Mouse (Mus musculus): ENCODE data around the gene Olfr1040. TPM values are rescaled to one million over a fixed set of nuclear protein-coding genes. Genes with fewer than 3 reads are reported as not detected.

The Olfr1040 gene
- not detected for polyA plus RNA-seq (2015; fragmentation: Illumina TruSeq; extraction: RNeasy Lipid Tissue Mini Kit (QIAGEN cat#74804); ENCODE audit: insufficient read depth, low read depth, low replicate concordance)

GRCm38 (mm10) chr2:86146632-86147031 is at the start of gene Olfr1040:
Gene Olfr1040 (minus strand): TSS chr2:86146732.

GRCm38 (mm10) chr2:86185583-86185982 is 39.1 kb upstream of the Olfr1040 start, which contains the start of gene Olfr52:
Gene Olfr52 (minus strand): TSS chr2:86185683.

GRCm38 (mm10) chr2:86177720-86178119 is 31.2 kb upstream of the Olfr1040 start, which contains the start of gene Olfr1044:
Gene Olfr1044 (minus strand): TSS chr2:86177820.

DNA sequence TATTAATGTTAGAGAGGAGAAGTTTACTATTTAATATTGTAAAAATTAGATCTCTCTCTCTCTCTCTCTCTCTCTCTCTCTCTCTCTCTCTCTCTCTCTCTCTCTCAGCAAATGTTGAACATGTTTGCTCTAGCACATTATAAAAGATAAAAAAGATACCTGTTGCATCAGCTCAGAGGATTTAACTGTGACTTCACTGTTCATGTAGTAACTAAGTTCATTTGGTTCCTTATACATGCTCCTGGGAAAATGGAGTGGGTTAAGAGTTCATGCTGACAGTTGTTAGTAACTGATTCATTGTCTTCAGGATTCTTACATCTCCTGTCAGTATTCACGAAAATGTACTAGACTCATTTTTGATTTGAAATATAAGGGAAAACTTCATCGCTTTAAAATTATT is 20.9 kb upstream of the Olfr1040 start, which contains the start of gene Olfr1043:
TSS of gene Olfr1043 (minus strand) at position 101 of the 400 bp plus-strand sequence.

GRCm38 (mm10) chr2:86161738-86162137 is 15.2 kb upstream of the Olfr1040 start, which contains the start of gene Olfr1042:
Gene Olfr1042 (minus strand): TSS chr2:86161838.

GRCm38 (mm10) chr2:86135828-86136227 is 10.7 kb downstream of the Olfr1040 start, which contains the start of gene Olfr1039:
Gene Olfr1039 (minus strand): TSS chr2:86135928.

Other genes with a start within 250 kb of the Olfr1040 start
- not detected for gene Olfr1024, start 241.7 kb downstream of the Olfr1040 start, polyA plus RNA-seq (2015; fragmentation: Illumina TruSeq; extraction: RNeasy Lipid Tissue Mini Kit (QIAGEN cat#74804); ENCODE audit: insufficient read depth, low read depth, low replicate concordance)
- not detected for gene Olfr1025-ps1, start 231.5 kb downstream of the Olfr1040 start, polyA plus RNA-seq (2015; fragmentation: Illumina TruSeq; extraction: RNeasy Lipid Tissue Mini Kit (QIAGEN cat#74804); ENCODE audit: insufficient read depth, low read depth, low replicate concordance)
- not detected for gene Olfr1026, start 225.2 kb downstream of the Olfr1040 start, polyA plus RNA-seq (2015; fragmentation: Illumina TruSeq; extraction: RNeasy Lipid Tissue Mini Kit (QIAGEN cat#74804); ENCODE audit: insufficient read depth, low read depth, low replicate concordance)
- gene Olfr1028, start 196.3 kb downstream of the Olfr1040 start, polyA plus RNA-seq (2015; fragmentation: Illumina TruSeq; extraction: RNeasy Lipid Tissue Mini Kit (QIAGEN cat#74804); ENCODE audit: insufficient read depth, low read depth, low replicate concordance), result not detected
- gene Olfr1029, start 172.8 kb downstream of the Olfr1040 start, polyA plus RNA-seq (2015; fragmentation: Illumina TruSeq; extraction: RNeasy Lipid Tissue Mini Kit (QIAGEN cat#74804); ENCODE audit: insufficient read depth, low read depth, low replicate concordance), result not detected
- not detected for gene Olfr1030, start 167.5 kb downstream of the Olfr1040 start, polyA plus RNA-seq (2015; fragmentation: Illumina TruSeq; extraction: RNeasy Lipid Tissue Mini Kit (QIAGEN cat#74804); ENCODE audit: insufficient read depth, low read depth, low replicate concordance)
- gene Olfr1031, start 156.4 kb downstream of the Olfr1040 start, polyA plus RNA-seq (2015; fragmentation: Illumina TruSeq; extraction: RNeasy Lipid Tissue Mini Kit (QIAGEN cat#74804); ENCODE audit: insufficient read depth, low read depth, low replicate concordance), result not detected
- not detected for gene Olfr1032, start 141.2 kb downstream of the Olfr1040 start, polyA plus RNA-seq (2015; fragmentation: Illumina TruSeq; extraction: RNeasy Lipid Tissue Mini Kit (QIAGEN cat#74804); ENCODE audit: insufficient read depth, low read depth, low replicate concordance)
- gene Olfr1033, start 126.1 kb downstream of the Olfr1040 start, polyA plus RNA-seq (2015; fragmentation: Illumina TruSeq; extraction: RNeasy Lipid Tissue Mini Kit (QIAGEN cat#74804); ENCODE audit: insufficient read depth, low read depth, low replicate concordance), result 0.72 TPM
- 0.17 TPM for gene Olfr1034, start 100.9 kb downstream of the Olfr1040 start, polyA plus RNA-seq (2015; fragmentation: Illumina TruSeq; extraction: RNeasy Lipid Tissue Mini Kit (QIAGEN cat#74804); ENCODE audit: insufficient read depth, low read depth, low replicate concordance)
- not detected for gene Olfr1036, start 72.7 kb downstream of the Olfr1040 start, polyA plus RNA-seq (2015; fragmentation: Illumina TruSeq; extraction: RNeasy Lipid Tissue Mini Kit (QIAGEN cat#74804); ENCODE audit: insufficient read depth, low read depth, low replicate concordance)
- gene Olfr1037, start 59.3 kb downstream of the Olfr1040 start, polyA plus RNA-seq (2015; fragmentation: Illumina TruSeq; extraction: RNeasy Lipid Tissue Mini Kit (QIAGEN cat#74804); ENCODE audit: insufficient read depth, low read depth, low replicate concordance), result not detected
- gene Olfr1039, start 10.8 kb downstream of the Olfr1040 start, polyA plus RNA-seq (2015; fragmentation: Illumina TruSeq; extraction: RNeasy Lipid Tissue Mini Kit (QIAGEN cat#74804); ENCODE audit: insufficient read depth, low read depth, low replicate concordance), result not detected
- gene Olfr1042, start 15.1 kb upstream of the Olfr1040 start, polyA plus RNA-seq (2015; fragmentation: Illumina TruSeq; extraction: RNeasy Lipid Tissue Mini Kit (QIAGEN cat#74804); ENCODE audit: insufficient read depth, low read depth, low replicate concordance), result not detected
- not detected for gene Olfr1043, start 20.8 kb upstream of the Olfr1040 start, polyA plus RNA-seq (2015; fragmentation: Illumina TruSeq; extraction: RNeasy Lipid Tissue Mini Kit (QIAGEN cat#74804); ENCODE audit: insufficient read depth, low read depth, low replicate concordance)
- gene Olfr1044, start 31.1 kb upstream of the Olfr1040 start, polyA plus RNA-seq (2015; fragmentation: Illumina TruSeq; extraction: RNeasy Lipid Tissue Mini Kit (QIAGEN cat#74804); ENCODE audit: insufficient read depth, low read depth, low replicate concordance), result not detected
- not detected for gene Olfr52, start 39.0 kb upstream of the Olfr1040 start, polyA plus RNA-seq (2015; fragmentation: Illumina TruSeq; extraction: RNeasy Lipid Tissue Mini Kit (QIAGEN cat#74804); ENCODE audit: insufficient read depth, low read depth, low replicate concordance)
- not detected for gene Olfr1045, start 56.3 kb upstream of the Olfr1040 start, polyA plus RNA-seq (2015; fragmentation: Illumina TruSeq; extraction: RNeasy Lipid Tissue Mini Kit (QIAGEN cat#74804); ENCODE audit: insufficient read depth, low read depth, low replicate concordance)
- gene Olfr1046, start 72.6 kb upstream of the Olfr1040 start, polyA plus RNA-seq (2015; fragmentation: Illumina TruSeq; extraction: RNeasy Lipid Tissue Mini Kit (QIAGEN cat#74804); ENCODE audit: insufficient read depth, low read depth, low replicate concordance), result not detected
- gene Olfr1047, start 84.7 kb upstream of the Olfr1040 start, polyA plus RNA-seq (2015; fragmentation: Illumina TruSeq; extraction: RNeasy Lipid Tissue Mini Kit (QIAGEN cat#74804); ENCODE audit: insufficient read depth, low read depth, low replicate concordance), result not detected
- not detected for gene Olfr1048, start 93.6 kb upstream of the Olfr1040 start, polyA plus RNA-seq (2015; fragmentation: Illumina TruSeq; extraction: RNeasy Lipid Tissue Mini Kit (QIAGEN cat#74804); ENCODE audit: insufficient read depth, low read depth, low replicate concordance)
- gene Olfr1049, start 111.6 kb upstream of the Olfr1040 start, polyA plus RNA-seq (2015; fragmentation: Illumina TruSeq; extraction: RNeasy Lipid Tissue Mini Kit (QIAGEN cat#74804); ENCODE audit: insufficient read depth, low read depth, low replicate concordance), result not detected
- gene Olfr1051, start 132.4 kb upstream of the Olfr1040 start, polyA plus RNA-seq (2015; fragmentation: Illumina TruSeq; extraction: RNeasy Lipid Tissue Mini Kit (QIAGEN cat#74804); ENCODE audit: insufficient read depth, low read depth, low replicate concordance), result not detected
- gene Olfr1052, start 145.7 kb upstream of the Olfr1040 start, polyA plus RNA-seq (2015; fragmentation: Illumina TruSeq; extraction: RNeasy Lipid Tissue Mini Kit (QIAGEN cat#74804); ENCODE audit: insufficient read depth, low read depth, low replicate concordance), result not detected
- not detected for gene Olfr1053, start 168.6 kb upstream of the Olfr1040 start, polyA plus RNA-seq (2015; fragmentation: Illumina TruSeq; extraction: RNeasy Lipid Tissue Mini Kit (QIAGEN cat#74804); ENCODE audit: insufficient read depth, low read depth, low replicate concordance)
- gene Olfr1054, start 188.7 kb upstream of the Olfr1040 start, polyA plus RNA-seq (2015; fragmentation: Illumina TruSeq; extraction: RNeasy Lipid Tissue Mini Kit (QIAGEN cat#74804); ENCODE audit: insufficient read depth, low read depth, low replicate concordance), result not detected
- not detected for gene Olfr1055, start 203.6 kb upstream of the Olfr1040 start, polyA plus RNA-seq (2015; fragmentation: Illumina TruSeq; extraction: RNeasy Lipid Tissue Mini Kit (QIAGEN cat#74804); ENCODE audit: insufficient read depth, low read depth, low replicate concordance)
- not detected for gene Olfr1056, start 215.7 kb upstream of the Olfr1040 start, polyA plus RNA-seq (2015; fragmentation: Illumina TruSeq; extraction: RNeasy Lipid Tissue Mini Kit (QIAGEN cat#74804); ENCODE audit: insufficient read depth, low read depth, low replicate concordance)
- gene Olfr1057, start 231.7 kb upstream of the Olfr1040 start, polyA plus RNA-seq (2015; fragmentation: Illumina TruSeq; extraction: RNeasy Lipid Tissue Mini Kit (QIAGEN cat#74804); ENCODE audit: insufficient read depth, low read depth, low replicate concordance), result not detected
- gene Olfr1058, start 241.8 kb upstream of the Olfr1040 start, polyA plus RNA-seq (2015; fragmentation: Illumina TruSeq; extraction: RNeasy Lipid Tissue Mini Kit (QIAGEN cat#74804); ENCODE audit: insufficient read depth, low read depth, low replicate concordance), result not detected